Mouse (Mus musculus) urinary bladder, adult 18-20 months (tissue): ENCODE results near the gene Slc9b2.

Source experiments
- DNase-seq, 2 experiments: peaks; one replicate each; pipeline ENCODE4 v3.0.0; 2022; ENCODE audit warnings: low spot score in 2 of 2, mixed read lengths in 2 of 2

Slc9b2 gene

GRCm38 (mm10) chr3:135312916-135313491 is 5.5 kb downstream of the Slc9b2 start:
- no peak for DNase-seq

GRCm38 (mm10) chr3:135313727-135314126 is 6.2 kb downstream of the Slc9b2 start:
- no peak for DNase-seq

DNA sequence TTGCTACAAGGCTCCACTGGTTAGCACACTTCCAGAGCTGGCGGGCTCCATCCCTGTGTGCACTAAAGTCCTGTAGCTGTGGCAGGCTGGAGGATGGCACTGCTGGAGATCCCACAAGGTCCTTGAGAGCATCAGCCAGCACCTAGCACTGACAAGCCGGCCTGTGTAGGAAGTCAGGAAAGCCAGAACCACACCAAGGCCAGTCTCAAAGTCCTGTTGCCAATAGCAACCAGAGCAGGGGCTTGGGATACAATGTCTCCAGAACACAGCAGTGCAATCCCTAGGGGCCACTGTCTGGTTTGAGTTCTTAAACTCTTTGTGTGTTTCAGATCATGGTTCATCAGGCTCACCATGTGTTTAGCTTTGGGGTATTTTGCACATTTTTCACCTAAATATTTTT is 7.3 kb downstream of the Slc9b2 start:
- no peak for DNase-seq

DNA sequence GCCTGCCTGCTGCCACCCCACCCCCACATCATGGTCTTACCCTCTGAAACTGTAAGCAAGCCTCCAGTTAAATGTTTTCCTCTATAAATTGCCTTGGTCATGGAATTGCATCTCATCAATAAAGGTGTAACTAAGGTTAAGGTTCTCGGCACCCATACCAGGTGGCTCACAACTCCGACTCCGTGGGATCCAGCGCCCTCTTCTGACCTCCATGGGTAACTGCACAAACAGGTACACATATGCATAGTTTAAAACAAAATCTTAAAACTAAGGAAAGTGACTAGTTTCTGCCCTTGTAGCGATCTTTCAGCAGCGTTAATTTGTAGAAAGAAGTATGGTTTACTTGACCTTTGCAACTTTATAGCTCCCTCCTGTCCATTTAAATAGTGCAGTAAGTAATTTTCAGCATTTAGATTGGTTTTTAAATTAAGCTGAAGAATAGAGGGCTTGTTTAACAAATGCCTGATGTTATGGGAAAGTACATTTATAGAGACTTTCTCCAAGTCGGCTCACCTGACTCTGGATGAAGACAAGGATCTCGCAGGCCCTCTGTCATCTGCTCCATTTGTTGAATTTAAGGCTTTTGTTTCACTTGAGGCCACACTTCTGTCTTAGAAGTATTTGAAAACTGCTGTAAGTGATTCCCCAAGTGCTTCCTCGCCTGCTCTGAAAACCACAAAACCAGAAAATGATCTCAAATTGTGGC is 8.4 kb downstream of the Slc9b2 start:
- no peak for DNase-seq

- no peak for DNase-seq
These were observed 10.8 kb downstream of the Slc9b2 start for GRCm38 (mm10) chr3:135318331-135318730.

- DNase-seq = no peak
These were observed 16.9 kb downstream of the Slc9b2 start for GRCm38 (mm10) chr3:135324354-135324753.

- DNase-seq = no peak
These were observed 19.7 kb downstream of the Slc9b2 start for GRCm38 (mm10) chr3:135327176-135327575.

GRCm38 (mm10) chr3:135327601-135328000 is 20.1 kb downstream of the Slc9b2 start:
- no peak for DNase-seq

DNA sequence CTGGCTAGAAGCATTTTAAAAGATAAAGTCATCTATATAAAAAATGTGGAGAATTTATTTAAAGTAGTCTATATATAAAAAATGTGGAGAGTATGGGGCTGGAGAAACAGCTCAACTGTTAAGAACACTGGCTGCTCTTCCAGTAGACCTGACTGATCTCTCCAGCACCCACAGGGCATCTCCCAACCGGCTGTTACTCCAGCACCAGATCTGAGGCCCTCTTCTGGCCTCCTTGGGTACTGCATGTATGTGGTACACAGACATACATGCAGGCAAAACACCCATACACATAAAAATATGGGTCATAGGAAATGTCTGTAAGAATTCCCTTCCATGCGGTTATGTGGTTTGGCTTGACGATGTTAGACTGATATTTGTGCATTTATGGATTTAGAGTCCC is 21.1 kb downstream of the Slc9b2 start:
- DNase-seq = peak in 1 of 2 experiments; percentile 20

DNA sequence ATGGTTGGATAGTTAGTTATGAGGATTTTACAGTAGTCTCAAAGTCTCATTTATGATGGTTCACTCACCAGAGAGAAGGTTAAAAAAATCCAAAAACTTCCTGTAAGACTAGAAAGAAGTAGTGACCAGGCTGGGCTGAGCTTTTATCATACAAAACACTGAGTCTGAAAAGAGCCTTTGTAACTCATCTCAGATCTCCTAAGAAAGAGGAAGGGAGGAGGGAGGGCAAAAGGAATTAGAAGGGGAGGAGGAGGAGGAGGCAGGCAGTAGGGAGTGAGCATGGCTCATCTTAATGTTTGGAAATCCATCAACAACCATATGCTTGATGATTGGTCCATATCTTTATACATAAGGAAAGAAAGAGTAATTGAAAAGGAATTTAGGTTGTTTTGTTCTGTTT is 25.2 kb downstream of the Slc9b2 start:
- DNase-seq = no peak

- no peak for DNase-seq
These were observed 26.3 kb downstream of the Slc9b2 start for GRCm38 (mm10) chr3:135333763-135334162.

GRCm38 (mm10) chr3:135347739-135348264 is 40.3 kb downstream of the Slc9b2 start, which contains the start of gene Slc9b1:
Gene Slc9b1, plus strand, starts transcription at chr3:135348029.
- DNase-seq = no peak

DNA sequence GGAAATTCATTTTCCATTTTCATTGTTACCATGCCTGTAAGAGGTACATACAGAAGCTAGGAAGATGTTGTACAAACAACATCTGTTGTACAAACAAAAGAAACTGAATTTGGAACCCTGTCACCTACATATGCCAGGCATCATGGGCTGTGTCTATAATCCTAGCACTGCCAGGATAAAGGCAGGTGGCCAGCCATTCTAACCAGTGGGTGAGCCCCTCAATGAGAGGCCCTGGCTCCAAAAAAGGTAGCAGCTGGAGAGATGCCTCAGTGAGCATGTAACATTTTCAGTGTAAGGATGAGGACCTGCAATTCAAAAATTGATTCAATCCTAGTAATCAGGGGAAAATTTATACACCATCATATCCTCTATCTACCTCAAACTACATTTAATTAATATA is 41.5 kb downstream of the Slc9b2 start:
- no peak for DNase-seq

GRCm38 (mm10) chr3:135351857-135352256 is 44.4 kb downstream of the Slc9b2 start:
- DNase-seq = no peak

DNA sequence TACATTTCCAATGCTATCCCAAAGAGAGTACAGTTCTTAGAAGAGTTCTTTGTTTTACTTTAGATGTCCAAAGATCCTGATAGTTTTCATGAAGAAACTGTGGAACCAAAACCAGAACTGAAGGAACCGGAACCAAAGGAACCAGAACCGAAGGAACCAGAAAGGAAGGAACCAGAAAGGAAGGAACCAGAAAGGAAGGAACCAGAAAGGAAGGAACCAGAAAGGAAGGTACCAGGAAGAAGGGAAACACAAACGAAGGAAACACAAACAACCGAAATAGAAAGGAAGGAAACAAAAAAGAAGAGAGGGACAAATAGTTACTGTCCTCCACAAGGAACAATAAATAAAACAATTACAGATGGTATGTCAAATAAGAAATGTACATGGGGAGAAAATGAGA is 49.9 kb downstream of the Slc9b2 start:
- DNase-seq = no peak

- DNase-seq = no peak
These were observed 68.3 kb downstream of the Slc9b2 start for GRCm38 (mm10) chr3:135375836-135376235.

- no peak for DNase-seq
These were observed 69.9 kb downstream of the Slc9b2 start for GRCm38 (mm10) chr3:135377445-135377844.

DNA sequence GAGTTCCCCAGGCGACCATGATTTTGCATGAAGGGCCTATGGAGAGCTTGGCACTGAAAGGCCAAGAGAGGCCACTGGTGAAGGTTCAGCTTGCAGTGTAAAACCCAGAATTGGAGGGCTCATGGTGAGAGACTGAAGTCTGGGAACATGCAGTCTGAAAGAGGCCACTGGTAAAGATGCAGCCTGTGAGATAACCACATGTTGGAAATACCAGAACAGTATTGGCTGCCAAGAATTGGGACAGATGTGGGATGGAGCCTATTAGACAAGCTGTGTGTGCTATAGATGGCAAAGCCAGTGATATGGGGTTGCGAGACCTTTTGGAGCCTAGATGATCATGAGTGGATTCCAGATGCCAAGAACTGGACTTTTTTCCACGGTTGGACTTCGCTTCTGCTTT is 72.4 kb downstream of the Slc9b2 start:
- DNase-seq = no peak

DNA sequence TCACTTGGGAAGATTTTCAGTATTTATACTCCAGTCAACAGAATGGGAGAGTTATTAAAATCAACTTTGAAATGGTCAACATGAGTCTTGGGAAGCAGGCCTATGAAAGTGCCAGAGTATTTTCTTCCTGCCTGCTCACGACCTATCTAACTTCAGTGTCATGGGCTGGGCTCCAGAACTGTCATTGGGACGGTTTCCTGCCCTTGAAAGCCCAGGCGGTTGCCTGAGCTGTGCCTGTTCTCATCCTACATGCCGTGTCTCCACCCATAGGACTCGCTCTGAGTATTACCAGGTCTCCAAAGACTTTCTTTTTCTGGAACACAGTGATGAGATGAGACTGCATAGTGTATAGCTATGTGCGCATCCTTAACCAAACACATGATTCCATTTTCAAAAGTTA is 85.7 kb downstream of the Slc9b2 start:
- DNase-seq = no peak
